Mouse (Mus musculus) erythroid progenitor cell, adult 5-6 weeks (primary cell): ENCODE measurements around the gene Wdr5b. TPM values are rescaled to one million over a fixed set of nuclear protein-coding genes. Genes with fewer than 3 reads are reported as not detected.

Source experiments
- ATAC-seq: replicated peaks from 2 replicates; pipeline ENCODE4 v1.8.0; 2016; ENCODE audit warnings: moderate number of reproducible peaks, mild to moderate bottlenecking, moderate TSS enrichment, inconsistent platforms; ENCODE audit not compliant: poor library complexity, low FRiP score, severe bottlenecking
- total RNA-seq, 2 experiments: library from RNA; stranded (forward) in 1 of 2; stranded (reverse) in 1 of 2; fragments of 150-400 nt in 1 of 2; fragments of 186-747, 209-891 nt in 1 of 2; gene quantifications; 2 replicates each; pipeline versions ENCODE4 v1.2.3 to v1.2.4; 2015 to 2017; ENCODE audit warnings: low replicate concordance in 2 of 2

Wdr5b gene
- total RNA-seq, 2 experiments from 2014 or later, result 5.1 to 10.9 TPM

- ATAC-seq, result no peak
These were observed 27.4 kb downstream of the Wdr5b start for GRCm38 (mm10) chr16:36068356-36068755.

- no peak for ATAC-seq
These were observed 29.0 kb downstream of the Wdr5b start for GRCm38 (mm10) chr16:36069819-36070575.

GRCm38 (mm10) chr16:36071071-36071449 is 30.1 kb downstream of the Wdr5b start:
- no peak for ATAC-seq

GRCm38 (mm10) chr16:36071450-36072379 is 30.7 kb downstream of the Wdr5b start, which contains the start of the genes Fam162a and Ccdc58:
Gene Fam162a (minus strand): TSS chr16:36071594.
Gene Ccdc58 (plus strand): TSS chr16:36071685.
- ATAC-seq, result peak; percentile 94

- ATAC-seq, result no peak
These were observed 31.5 kb downstream of the Wdr5b start for GRCm38 (mm10) chr16:36072410-36073011.

GRCm38 (mm10) chr16:36074772-36075171 is 33.8 kb downstream of the Wdr5b start:
- no peak for ATAC-seq

GRCm38 (mm10) chr16:36079916-36080315 is 38.9 kb downstream of the Wdr5b start:
- ATAC-seq, result no peak

GRCm38 (mm10) chr16:36087846-36088245 is 46.9 kb downstream of the Wdr5b start:
- ATAC-seq, result 0 out of 2 replicates have a peak, but pooled peaks have one; percentile 25

GRCm38 (mm10) chr16:36089065-36089464 is 48.1 kb downstream of the Wdr5b start:
- ATAC-seq, result no peak

- ATAC-seq, result no peak
These were observed 49.0 kb downstream of the Wdr5b start for GRCm38 (mm10) chr16:36089850-36090616.

GRCm38 (mm10) chr16:36090785-36091509 is 50.0 kb downstream of the Wdr5b start:
- no peak for ATAC-seq

Other genes starting within 250 kb of the Wdr5b start
- 14.8 and 28.5 TPM in 2 replicates for gene Parp14, start 169.6 kb upstream of the Wdr5b start, total RNA-seq (2015; ENCODE audit: low replicate concordance)
- gene Parp14, start 169.6 kb upstream of the Wdr5b start, total RNA-seq (2017; ENCODE audit: low replicate concordance), result 31.6 and 33.5 TPM in 2 replicates
- gene Parp9, start 102.7 kb upstream of the Wdr5b start, total RNA-seq (2015; ENCODE audit: low replicate concordance), result 30.6 and 35.0 TPM in 2 replicates
- gene Parp9, start 102.7 kb upstream of the Wdr5b start, total RNA-seq (2017; ENCODE audit: low replicate concordance), result 41.1 and 48.7 TPM in 2 replicates
- 15.9 and 20.5 TPM in 2 replicates for gene Dtx3l, start 102.0 kb upstream of the Wdr5b start, total RNA-seq (2015; ENCODE audit: low replicate concordance)
- gene Dtx3l, start 102.0 kb upstream of the Wdr5b start, total RNA-seq (2017; ENCODE audit: low replicate concordance), result 19.8 and 21.4 TPM in 2 replicates
- 80.1 and 99.1 TPM in 2 replicates for gene Kpna1, start 62.4 kb upstream of the Wdr5b start, total RNA-seq (2015; ENCODE audit: low replicate concordance)
- 62.0 and 112 TPM in 2 replicates for gene Kpna1, start 62.4 kb upstream of the Wdr5b start, total RNA-seq (2017; ENCODE audit: low replicate concordance)
- gene Fam162a, start 30.4 kb downstream of the Wdr5b start, total RNA-seq (2015; ENCODE audit: low replicate concordance), result 15.1 and 53.0 TPM in 2 replicates
- gene Fam162a, start 30.4 kb downstream of the Wdr5b start, total RNA-seq (2017; ENCODE audit: low replicate concordance), result 14.5 and 24.8 TPM in 2 replicates
- gene Ccdc58, start 30.5 kb downstream of the Wdr5b start, total RNA-seq (2015; ENCODE audit: low replicate concordance), result 3.2 and 12.6 TPM in 2 replicates
- gene Ccdc58, start 30.5 kb downstream of the Wdr5b start, total RNA-seq (2017; ENCODE audit: low replicate concordance), result 8.0 and 33.3 TPM in 2 replicates
- gene Csta1, start 90.1 kb downstream of the Wdr5b start, total RNA-seq (2015; ENCODE audit: low replicate concordance), result not detected in 2 replicates
- not detected in 2 replicates for gene Csta1, start 90.1 kb downstream of the Wdr5b start, total RNA-seq (2017; ENCODE audit: low replicate concordance)
- gene Stfa2l1, start 115.6 kb downstream of the Wdr5b start, total RNA-seq (2015; ENCODE audit: low replicate concordance), result 38.6 and 78.4 TPM in 2 replicates
- gene Stfa2l1, start 115.6 kb downstream of the Wdr5b start, total RNA-seq (2017; ENCODE audit: low replicate concordance), result 1.4 and 19.2 TPM in 2 replicates
- 10.5 and 24.1 TPM in 2 replicates for gene Gm5483, start 143.0 kb downstream of the Wdr5b start, total RNA-seq (2015; ENCODE audit: low replicate concordance)
- gene Gm5483, start 143.0 kb downstream of the Wdr5b start, total RNA-seq (2017; ENCODE audit: low replicate concordance), result 8.0 TPM in 1 of 2 replicates, not detected in the other
- gene Gm5416, start 169.2 kb downstream of the Wdr5b start, total RNA-seq (2015; ENCODE audit: low replicate concordance), result not detected in 2 replicates
- gene Gm5416, start 169.2 kb downstream of the Wdr5b start, total RNA-seq (2017; ENCODE audit: low replicate concordance), result not detected in 2 replicates
- not detected in 2 replicates for gene 2010005H15Rik, start 180.3 kb downstream of the Wdr5b start, total RNA-seq (2015; ENCODE audit: low replicate concordance)
- gene 2010005H15Rik, start 180.3 kb downstream of the Wdr5b start, total RNA-seq (2017; ENCODE audit: low replicate concordance), result not detected in 2 replicates
- gene Stfa1, start 235.8 kb downstream of the Wdr5b start, total RNA-seq (2015; ENCODE audit: low replicate concordance), result not detected in 2 replicates
- not detected in 2 replicates for gene Stfa1, start 235.8 kb downstream of the Wdr5b start, total RNA-seq (2017; ENCODE audit: low replicate concordance)